Mouse (Mus musculus): ENCODE results near the gene Mrpl14.
A peak's percentile ranks its signal among the peaks of the same experiment; 100 is the strongest.

The Mrpl14 gene

GRCm38 (mm10) chr17:45686093-45686619, at the start of gene Mrpl14:
Gene Mrpl14, plus strand, starts transcription at chr17:45686322.
- peak; percentile 90 for DNase-seq

- DNase-seq, result no peak
These were observed 47.4 kb upstream of the Mrpl14 start for GRCm38 (mm10) chr17:45638596-45639295.

- DNase-seq, result no peak
These were observed 44.1 kb upstream of the Mrpl14 start for GRCm38 (mm10) chr17:45641981-45642380.

DNA sequence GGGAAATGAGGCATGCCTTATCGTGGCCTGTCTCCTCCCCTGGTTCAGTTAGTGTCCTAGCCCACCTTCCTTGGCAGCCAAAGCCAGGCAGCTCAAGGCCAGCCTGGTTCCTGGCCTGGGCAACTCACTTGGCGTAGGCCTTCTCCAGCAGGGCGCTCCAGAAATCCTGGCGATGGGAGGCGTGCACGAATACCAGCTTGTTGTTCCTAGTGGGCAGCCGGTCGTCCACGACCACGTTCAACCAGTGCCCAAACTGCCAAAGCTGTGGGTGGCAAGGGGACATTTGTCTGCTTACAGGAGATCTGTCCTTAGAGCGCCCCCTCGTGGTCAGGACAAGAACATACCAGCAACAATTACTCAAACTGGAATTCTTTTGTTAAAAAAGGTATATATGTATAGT, 43.4 kb upstream of the Mrpl14 start:
- peak; percentile 74 for DNase-seq

GRCm38 (mm10) chr17:45644185-45644584, 41.9 kb upstream of the Mrpl14 start:
- no peak for DNase-seq

- DNase-seq, result no peak
These were observed 32.9 kb upstream of the Mrpl14 start for GRCm38 (mm10) chr17:45653233-45653632.

DNA sequence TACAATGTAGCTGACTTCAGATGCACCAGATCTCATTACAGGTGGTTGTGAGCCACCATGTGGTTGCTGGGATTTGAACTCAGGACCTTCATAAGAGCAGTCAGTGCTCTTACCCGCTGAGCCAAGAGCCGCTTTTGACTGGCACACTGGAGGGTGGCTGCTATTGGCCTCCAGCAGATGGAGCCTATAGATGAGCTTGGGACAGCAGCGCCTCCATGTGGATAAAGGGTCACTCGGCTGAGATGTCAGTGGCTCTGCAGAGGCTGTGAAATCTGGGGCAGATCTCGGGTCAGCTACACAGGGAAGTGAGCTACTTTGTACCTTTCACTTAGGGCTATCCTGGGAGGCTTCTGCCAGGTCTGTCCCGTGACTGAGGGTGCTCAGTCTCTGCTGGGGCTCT, 30.3 kb upstream of the Mrpl14 start:
- DNase-seq, result no peak

GRCm38 (mm10) chr17:45659225-45659624, 26.9 kb upstream of the Mrpl14 start, which contains the start of gene Capn11:
Gene Capn11, minus strand, starts transcription at chr17:45659325.
- no peak for DNase-seq

GRCm38 (mm10) chr17:45663106-45663919, 22.8 kb upstream of the Mrpl14 start:
- peak; percentile 78 for DNase-seq

DNA sequence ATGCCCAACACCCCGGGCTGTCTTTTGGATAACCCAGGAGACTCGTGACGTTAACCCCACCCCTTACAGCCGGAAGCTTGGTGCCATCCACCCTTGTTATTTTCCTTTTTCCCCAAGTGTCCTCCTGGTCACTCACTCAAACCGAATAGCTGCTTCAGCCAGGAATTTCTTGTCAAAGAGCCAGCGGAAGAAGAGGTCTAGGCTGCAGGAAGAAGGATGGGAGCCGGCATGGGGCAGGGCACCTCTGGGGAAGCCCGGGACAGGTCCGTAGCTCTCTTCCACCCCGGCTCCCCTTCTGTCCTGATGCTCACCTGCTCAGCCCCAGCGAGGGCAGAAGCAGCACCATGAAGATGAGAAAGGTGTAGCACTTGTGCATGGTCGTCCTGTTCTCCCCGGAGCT, 21.5 kb upstream of the Mrpl14 start:
- DNase-seq, result no peak

GRCm38 (mm10) chr17:45666091-45666490, 20.0 kb upstream of the Mrpl14 start:
- no peak for DNase-seq

DNA sequence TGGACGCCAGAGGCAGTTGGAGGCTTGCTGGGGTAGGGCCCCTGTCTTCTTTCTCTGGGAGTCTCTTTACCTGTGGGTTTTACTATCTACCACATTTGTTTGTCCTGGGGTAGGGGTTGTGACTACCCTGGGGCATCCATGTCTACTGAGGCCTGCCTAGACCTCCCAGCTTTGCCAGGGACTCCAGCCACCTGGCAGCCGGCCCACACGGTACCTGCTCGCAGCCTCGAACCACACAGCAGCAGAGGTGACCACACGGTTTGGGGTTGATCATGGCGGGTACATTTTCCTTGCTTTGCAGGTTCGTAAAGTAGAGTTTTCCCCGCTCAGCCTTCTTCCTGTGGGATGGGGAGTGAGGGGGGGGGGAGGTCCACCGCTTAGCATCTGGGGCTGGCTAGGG, 18.6 kb upstream of the Mrpl14 start:
- DNase-seq, result no peak

DNA sequence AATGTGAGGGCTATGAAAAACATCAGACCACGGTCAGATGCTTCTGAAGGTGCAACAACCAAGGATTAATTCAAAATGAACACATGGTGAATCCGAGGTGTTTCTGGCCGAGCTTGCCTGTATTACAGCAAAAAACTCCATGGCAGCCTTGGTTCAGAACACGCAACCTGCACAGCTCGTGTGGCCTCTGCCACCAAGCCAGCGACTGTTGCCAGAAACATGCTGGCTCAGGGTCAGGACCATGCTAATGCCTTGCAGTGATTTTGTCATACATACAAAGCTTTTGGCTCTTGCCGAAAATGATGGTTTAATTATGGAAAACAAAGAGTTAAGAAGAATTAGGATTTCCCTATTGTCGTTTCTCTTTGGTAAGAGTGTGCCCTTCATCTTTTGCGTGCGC, 18.1 kb upstream of the Mrpl14 start:
- no peak for DNase-seq

DNA sequence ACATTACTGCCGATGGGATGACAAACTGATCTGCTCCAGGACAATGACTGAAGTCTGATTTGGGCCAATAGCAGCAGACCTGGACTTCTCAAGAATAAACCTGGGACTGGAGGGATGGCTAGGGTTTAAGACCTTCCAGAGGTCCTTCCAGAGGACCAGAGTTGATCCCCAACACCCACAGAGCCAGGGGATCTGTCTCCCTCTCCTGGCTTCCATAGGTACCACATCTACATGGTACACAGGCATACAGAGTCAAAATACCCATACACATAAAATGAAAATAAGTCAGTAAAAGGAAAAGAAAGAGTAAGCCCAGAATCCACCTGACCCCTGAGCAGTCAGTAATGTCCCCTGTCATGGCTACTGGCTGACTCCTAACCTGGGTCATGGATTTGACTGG, 14.3 kb upstream of the Mrpl14 start:
- no peak for DNase-seq

DNA sequence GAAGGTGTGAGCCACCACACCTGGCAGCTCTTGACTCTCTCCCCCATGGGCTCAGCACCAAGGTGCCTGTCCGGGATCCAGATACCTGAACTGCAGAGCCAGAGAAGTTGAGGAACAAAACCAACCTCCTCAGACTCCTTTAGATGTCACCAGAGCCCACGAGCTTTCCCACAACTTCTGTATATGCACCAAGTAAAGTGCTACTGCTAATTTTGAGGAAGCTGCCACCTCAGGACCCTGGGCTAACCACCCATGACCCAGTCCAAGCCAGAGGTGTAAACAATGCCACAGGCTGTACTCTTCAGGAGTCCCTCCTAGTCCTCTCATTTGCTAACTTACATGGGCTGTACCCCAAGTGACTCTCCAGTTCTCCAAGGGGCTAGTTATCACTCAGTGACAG, 13.5 kb upstream of the Mrpl14 start:
- no peak for DNase-seq

- peak; percentile 46 for DNase-seq
These were observed 8.0 kb upstream of the Mrpl14 start for GRCm38 (mm10) chr17:45678106-45678505.

GRCm38 (mm10) chr17:45680391-45680980, 5.6 kb upstream of the Mrpl14 start:
- peak; percentile 45 for DNase-seq

GRCm38 (mm10) chr17:45681588-45681987, 4.5 kb upstream of the Mrpl14 start:
- no peak for DNase-seq

GRCm38 (mm10) chr17:45682843-45683242, 3.3 kb upstream of the Mrpl14 start:
- DNase-seq, result no peak

DNA sequence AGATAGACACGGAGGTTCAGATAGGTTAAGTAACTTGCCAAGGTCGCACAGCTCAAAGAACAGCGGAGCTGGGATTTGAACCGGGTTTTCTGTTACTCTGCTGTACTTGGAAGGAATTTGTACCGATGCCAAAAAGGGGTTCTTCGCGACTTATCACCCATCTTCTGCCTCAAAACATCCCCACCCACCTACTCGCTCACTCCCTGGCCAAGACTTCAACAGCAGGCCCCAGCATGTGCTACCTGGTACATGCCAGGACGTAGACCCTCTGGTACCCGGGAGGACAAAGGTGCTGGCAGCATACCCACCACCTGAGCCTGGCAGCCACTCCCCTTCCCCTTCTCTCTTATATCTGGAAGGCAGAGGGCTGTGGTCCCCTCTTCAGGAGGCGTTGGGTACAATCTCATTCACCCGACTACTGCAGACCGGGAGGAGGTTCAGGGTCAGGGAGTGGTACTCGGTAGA, 1.4 kb upstream of the Mrpl14 start:
- peak; percentile 38 for DNase-seq

GRCm38 (mm10) chr17:45685171-45686092, 690 bp upstream of the Mrpl14 start:
- DNase-seq, result peak; percentile 51

DNA sequence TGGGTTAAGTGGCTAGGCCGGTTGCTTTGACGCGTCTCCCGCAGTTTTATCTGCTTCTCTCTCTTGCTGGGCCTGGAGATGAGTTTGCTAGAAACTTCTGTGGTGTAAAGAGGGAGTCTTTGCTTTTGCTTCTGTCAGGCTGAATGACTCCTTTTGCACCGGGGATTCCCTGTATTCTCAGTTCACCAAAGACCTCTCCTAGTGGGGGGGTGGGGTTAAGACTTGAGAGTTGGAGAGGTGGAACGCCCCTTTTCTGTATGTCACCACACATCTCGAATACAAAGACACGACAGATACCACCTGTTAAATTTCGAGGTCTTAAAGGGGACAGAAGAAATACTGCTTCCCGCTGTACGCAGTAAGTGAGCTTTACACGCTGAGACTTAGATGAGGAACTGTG, 594 bp downstream of the Mrpl14 start, which contains the start of gene Tmem63b:
TSS of gene Tmem63b (minus strand) at position 190 of the 400 bp plus-strand sequence.
- DNase-seq, result no peak

Data from cerebellum, adult 11 months (tissue).